13 mouse cellular contexts compared by ENCODE assay signal in the genomic region with DNA sequence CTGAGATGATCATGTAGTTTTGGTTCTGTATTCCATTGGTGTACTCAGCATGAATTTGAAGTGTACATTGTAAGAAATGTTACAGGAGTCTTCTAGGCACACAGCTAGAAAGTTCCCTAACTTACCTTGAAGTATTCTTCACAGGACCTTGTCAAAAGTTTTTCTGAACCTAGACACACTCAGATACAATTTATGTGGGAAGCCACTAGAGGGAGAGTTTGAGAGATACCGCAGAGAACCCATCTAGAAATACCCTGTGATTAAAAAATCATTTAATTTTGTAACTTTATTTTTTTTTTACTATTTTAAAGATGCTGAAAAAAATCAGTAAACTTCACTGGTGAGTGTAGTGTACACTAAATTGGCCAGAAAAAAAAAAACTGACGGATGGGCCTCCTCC.
"Had no signal": no experiment of that assay in that cellular context is flagged by ENCODE, and none has a peak within 500 bp of the region (broad histone marks: within the 10 kb centered on the region; RNA-seq: fewer than 3 reads in every experiment).

No protein-coding gene starts in this region.

- ATAC-seq: liver, postnatal 0 days; midbrain, embryonic 16.5 days had no signal

- DNase-seq: kidney, adult 8-10 months; kidney, postnatal 36 days; liver; liver, embryonic 13.5 days; liver, postnatal 0 days; right cerebral cortex, postnatal 14 days; thymus, postnatal 36 days had no signal

- H3K36me3 ChIP-seq: limb, embryonic 12.5 days; liver, embryonic 13.5 days; stomach, embryonic 15.5 days had no signal

- H3K9ac ChIP-seq: limb, embryonic 12.5 days; liver, embryonic 13.5 days; liver, postnatal 0 days; stomach, embryonic 15.5 days had no signal

- H3K27ac ChIP-seq: limb, embryonic 12.5 days; liver, embryonic 13.5 days; macrophage; stomach, embryonic 15.5 days had no signal

- H3K27me3 ChIP-seq: liver, embryonic 13.5 days; stomach, embryonic 15.5 days had no signal

- H3K4me3 ChIP-seq: limb, embryonic 12.5 days; liver, embryonic 13.5 days; megakaryocyte, embryonic 14.5 days; stomach, embryonic 15.5 days had no signal

- H3K9me3 ChIP-seq: limb, embryonic 12.5 days; liver, embryonic 13.5 days; stomach, embryonic 15.5 days had no signal

- H3K4me2 ChIP-seq: limb, embryonic 12.5 days; liver, embryonic 13.5 days; midbrain, embryonic 11.5 days; stomach, embryonic 15.5 days had no signal

- H3K4me1 ChIP-seq: limb, embryonic 12.5 days; liver, embryonic 13.5 days; megakaryocyte, embryonic 14.5 days; stomach, embryonic 15.5 days had no signal
